Mouse (Mus musculus): ENCODE results near the gene Faim2. TPM values are rescaled to one million over a fixed set of nuclear protein-coding genes. Genes with fewer than 3 reads are reported as not detected.

Gene Faim2
- total and polyA plus RNA-seq, 3 experiments = 0.17 TPM; not detected in 2

GRCm38 (mm10) chr15:99501292-99502260, 26.4 kb downstream of the Faim2 start:
- H3K27me3 ChIP-seq (replicated peaks) = peaks cover 77% of the 10 kb centered on the region
- in situ Hi-C loops (cut with MboI; ENCODE audit: low pct_ligation_motif_present, low pct_unique_long_range_greater_than_20kb, low sequenced_read_pairs) = loop anchor here (5.0 kb wide), 1 partner anchor 171 kb away; the partner anchor contains the start of gene Asic1

GRCm38 (mm10) chr15:99500320-99500719, 27.6 kb downstream of the Faim2 start:
- H3K9me3 ChIP-seq (replicated peaks; ENCODE audit: low read length) = no peaks in the 10 kb centered on the region
- H3K27me3 ChIP-seq (replicated peaks) = peaks cover 72% of the 10 kb centered on the region
- DNase-seq (ENCODE audit: extremely low read depth) = no peak
- peaks cover 17 to 41% of the 10 kb centered on the region in 2 experiments for H3K4me1 ChIP-seq (ENCODE audit: control insufficient read depth in 1 of 2, insufficient read depth in 2 of 2)
- in situ Hi-C loops (cut with MboI; ENCODE audit: low pct_ligation_motif_present, low pct_unique_long_range_greater_than_20kb, low sequenced_read_pairs) (loop anchor here (5.0 kb wide), 1 partner anchor 172 kb away; the partner anchor contains the start of gene Asic1), dilution Hi-C loops (cut with MboI; ENCODE audit: extremely low pct_ligation_motif_present, extremely low pct_unique_long_range_greater_than_20kb, low sequenced_read_pairs) (no loop called here)
- no peak overlapping the region for H3K9ac ChIP-seq (ENCODE audit: insufficient read depth, low read depth)
- TF ChIP-seq USF1 (IDR thresholded peaks at IDR 0.05; ENCODE audit: low read depth, low read length) = no peak
- TF ChIP-seq MAX (IDR thresholded peaks at IDR 0.05; ENCODE audit: low read length) = no peak
- TF ChIP-seq RAD21 (IDR thresholded peaks at IDR 0.05; ENCODE audit: low read depth, low read length) = no peak
- no peak for TF ChIP-seq NELFE (IDR thresholded peaks at IDR 0.05; ENCODE audit: low read depth, low read length)
- no peak for TF ChIP-seq ZKSCAN1 (IDR thresholded peaks at IDR 0.05; ENCODE audit: borderline replicate concordance, low read depth, low read length)
- TF ChIP-seq MEF2A (IDR thresholded peaks at IDR 0.05; ENCODE audit: borderline replicate concordance, low read depth, low read length) = no peak
- no peaks in the 10 kb centered on the region for H3K79me2 ChIP-seq (replicated peaks; ENCODE audit: control insufficient read depth, extremely low read depth, insufficient read depth, poor library complexity, severe bottlenecking)
- no peaks in the 10 kb centered on the region for H3K36me3 ChIP-seq (replicated peaks in 1 of 2; ENCODE audit: control insufficient read depth in 1 of 2, insufficient read depth in 1 of 2, low read length in 1 of 2)
- no peak overlapping the region for H3K27ac ChIP-seq (ENCODE audit: insufficient read depth, low read depth)
- H3K4me2 ChIP-seq (ENCODE audit: insufficient read depth, low read depth, poor library complexity, severe bottlenecking) = no peak overlapping the region
- no peak overlapping the region for H3K4me3 ChIP-seq (replicated peaks in 1 of 3; ENCODE audit: low read depth in 2 of 3, low read length in 2 of 3, poor library complexity in 1 of 3)

More at GRCm38 (mm10) chr15:99501292-99502260, 26.4 kb downstream of the Faim2 start:
- dilution Hi-C loops (cut with MboI; ENCODE audit: extremely low pct_ligation_motif_present, extremely low pct_unique_long_range_greater_than_20kb, low sequenced_read_pairs) = no loop called here
- no peak overlapping the region for H3K9ac ChIP-seq (ENCODE audit: insufficient read depth, low read depth)
- no peak overlapping the region for H3K27ac ChIP-seq (ENCODE audit: insufficient read depth, low read depth)
- H3K4me1 ChIP-seq (ENCODE audit: control insufficient read depth in 1 of 2, insufficient read depth in 2 of 2) = peaks cover 17 to 41% of the 10 kb centered on the region in 2 experiments
- no peak overlapping the region for H3K4me2 ChIP-seq (ENCODE audit: insufficient read depth, low read depth, poor library complexity, severe bottlenecking)
- H3K36me3 ChIP-seq (replicated peaks in 1 of 2; ENCODE audit: control insufficient read depth in 1 of 2, insufficient read depth in 1 of 2, low read length in 1 of 2) = no peaks in the 10 kb centered on the region
- TF ChIP-seq KAT2A (IDR thresholded peaks at IDR 0.05; ENCODE audit: insufficient replicate concordance, low read length) (no peak), POLR2A (IDR thresholded peaks at IDR 0.05; ENCODE audit: low read depth, low read length) (no peak), MYC (IDR thresholded peaks at IDR 0.05; ENCODE audit: low read depth, low read length) (no peak), UBTF (IDR thresholded peaks at IDR 0.05; ENCODE audit: low read depth, low read length) (no peak), POLR2AphosphoS2 (IDR thresholded peaks at IDR 0.05; ENCODE audit: low read depth, low read length) (no peak), ZKSCAN1 (IDR thresholded peaks at IDR 0.05; ENCODE audit: borderline replicate concordance, low read depth, low read length) (no peak), MAZ (IDR thresholded peaks at IDR 0.05; ENCODE audit: low read depth, low read length) (no peak), HCFC1 (IDR thresholded peaks at IDR 0.05; ENCODE audit: low read depth, low read length) (no peak), RAD21 (IDR thresholded peaks at IDR 0.05; ENCODE audit: low read depth, low read length) (no peak), CTCF (conservative IDR thresholded peaks at IDR 0.05 in 1 of 2, IDR thresholded peaks at IDR 0.05 in 1 of 2; ENCODE audit: low read depth in 2 of 2, low read length in 2 of 2) (no peak), ZMIZ1 (IDR thresholded peaks at IDR 0.05; ENCODE audit: low read depth, low read length) (no peak), NRF1 (IDR thresholded peaks at IDR 0.05; ENCODE audit: low read depth, low read length) (no peak), USF2 (conservative IDR thresholded peaks at IDR 0.05; ENCODE audit: low read depth, low read length) (no peak), TCF12 (IDR thresholded peaks at IDR 0.05; ENCODE audit: low read depth, low read length) (no peak), EP300 (IDR thresholded peaks at IDR 0.05; ENCODE audit: low read length) (no peak), MAFK (IDR thresholded peaks at IDR 0.05; ENCODE audit: insufficient replicate concordance, low read length) (no peak), ZC3H11A (IDR thresholded peaks at IDR 0.05; ENCODE audit: low read depth, low read length) (no peak), CHD2 (IDR thresholded peaks at IDR 0.05; ENCODE audit: low read length) (no peak), JUN (IDR thresholded peaks at IDR 0.05; ENCODE audit: insufficient read depth, low read depth, low read length) (no peak)
- no peaks in the 10 kb centered on the region for H3K79me2 ChIP-seq (replicated peaks; ENCODE audit: control insufficient read depth, extremely low read depth, insufficient read depth, poor library complexity, severe bottlenecking)
- no peak for DNase-seq (ENCODE audit: extremely low read depth)
- H3K4me3 ChIP-seq (replicated peaks in 1 of 3; ENCODE audit: low read depth in 2 of 3, low read length in 2 of 3, poor library complexity in 1 of 3) = no peak overlapping the region
- H3K9me3 ChIP-seq (replicated peaks; ENCODE audit: low read length) = no peaks in the 10 kb centered on the region

All from CH12.LX (cell line).